Mouse (Mus musculus): ENCODE data around the gene Tmem131l. TPM values are rescaled to one million over a fixed set of nuclear protein-coding genes. Genes with fewer than 3 reads are reported as not detected.

Gene Tmem131l
- polyA plus RNA-seq, 1 experiment = 24.5 TPM

DNA sequence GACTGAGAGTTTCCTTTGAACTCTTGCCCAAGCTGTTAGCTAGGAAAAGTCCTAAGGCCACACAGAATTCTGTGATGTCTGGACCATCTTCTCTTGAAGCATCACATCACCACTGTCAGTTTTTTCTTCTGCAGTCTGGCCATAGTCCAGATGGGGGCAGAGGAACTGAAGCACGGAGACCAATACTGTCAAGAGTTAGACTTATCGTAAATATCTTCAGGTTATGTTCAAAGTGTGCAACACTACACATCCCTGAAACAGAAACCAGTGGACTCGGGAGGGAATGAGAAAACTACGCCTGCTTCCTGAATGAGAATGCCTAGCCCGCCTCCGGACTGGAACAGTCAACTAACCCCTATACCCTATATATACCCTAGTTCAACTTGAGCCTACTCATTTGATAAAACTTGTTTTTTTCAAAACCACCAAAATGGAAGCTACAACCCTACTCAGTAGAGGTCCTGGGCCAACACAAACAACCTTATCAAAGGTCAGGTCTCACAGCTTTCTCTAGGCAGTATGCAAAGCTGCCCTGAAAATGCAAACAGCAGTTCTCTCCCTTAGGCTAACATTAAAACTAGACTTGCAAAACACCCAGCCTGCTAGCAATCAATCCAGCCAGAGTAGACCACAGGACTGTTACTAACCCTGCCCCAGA lies 37.4 kb downstream of the Tmem131l start:
- Histone ChIP-seq H3K4me3 (replicated peaks; ENCODE audit: extremely low read depth, low read depth, low read length) (no peak overlapping the region), H3K4me1 (ENCODE audit: control insufficient read depth, insufficient read depth, low read length) (peaks cover 2% of the 10 kb centered on the region; the same call in 1 of the 2 replicates)
- 71% methylated on average over 6 of the region's 6 CpGs for WGBS
- no peak for TF ChIP-seq CTCF (IDR thresholded peaks at IDR 0.05; ENCODE audit: insufficient read depth, low read length)
- TF ChIP-seq POLR2A (IDR thresholded peaks at IDR 0.05; ENCODE audit: borderline replicate concordance, extremely low read depth, low read depth, low read length) = no peak
- no peak for DNase-seq

DNA sequence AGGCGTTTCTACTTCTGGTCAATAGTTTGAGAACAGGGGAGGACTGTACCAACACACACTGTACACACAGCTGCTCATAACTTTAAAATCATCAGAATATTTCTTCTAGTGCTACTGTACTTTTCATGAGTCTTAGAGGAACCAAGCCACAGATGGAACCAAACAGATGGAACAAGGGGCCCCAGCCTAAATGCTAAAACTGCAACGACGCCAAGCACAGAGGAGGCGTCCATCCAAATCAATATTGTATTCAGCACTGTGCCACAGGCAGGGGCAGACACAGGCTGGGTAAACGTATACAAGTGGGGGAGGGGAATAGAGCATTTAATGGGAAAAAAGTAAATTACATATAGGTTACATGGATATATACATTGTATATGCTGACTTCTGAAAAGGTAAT lies 42.4 kb downstream of the Tmem131l start:
- no peak for DNase-seq
- TF ChIP-seq POLR2A (IDR thresholded peaks at IDR 0.05; ENCODE audit: borderline replicate concordance, extremely low read depth, low read depth, low read length) = no peak
- no peak for TF ChIP-seq CTCF (IDR thresholded peaks at IDR 0.05; ENCODE audit: insufficient read depth, low read length)
- Histone ChIP-seq H3K4me1 (ENCODE audit: control insufficient read depth, insufficient read depth, low read length) (peaks cover 14% of the 10 kb centered on the region), H3K4me3 (replicated peaks; ENCODE audit: extremely low read depth, low read depth, low read length) (no peak overlapping the region)
- 60% methylated on average over 5 of the region's 5 CpGs for WGBS

DNA sequence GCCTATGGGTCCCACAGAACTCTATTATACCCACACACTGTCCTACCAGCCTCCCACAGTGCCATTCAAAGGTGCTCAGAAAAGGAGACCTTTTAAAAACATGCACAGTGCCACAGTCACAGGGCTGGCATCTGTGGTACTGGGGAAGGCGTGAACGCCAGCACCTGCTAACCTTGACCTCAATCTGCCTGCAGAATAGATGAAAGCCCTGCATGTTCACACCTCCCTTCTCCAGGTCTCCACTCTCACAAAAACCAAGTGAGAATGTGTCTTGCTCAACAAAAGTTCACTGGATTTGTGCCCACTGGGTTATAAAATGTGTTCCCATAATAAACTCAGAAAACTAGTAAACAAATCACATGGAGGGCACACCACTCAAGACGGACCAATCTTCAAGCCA lies 42.9 kb downstream of the Tmem131l start:
- Histone ChIP-seq H3K4me3 (replicated peaks; ENCODE audit: extremely low read depth, low read depth, low read length) (no peak overlapping the region), H3K4me1 (ENCODE audit: control insufficient read depth, insufficient read depth, low read length) (peaks cover 16% of the 10 kb centered on the region)
- DNase-seq = no peak
- TF ChIP-seq POLR2A (IDR thresholded peaks at IDR 0.05; ENCODE audit: borderline replicate concordance, extremely low read depth, low read depth, low read length) = no peak
- no peak for TF ChIP-seq CTCF (IDR thresholded peaks at IDR 0.05; ENCODE audit: insufficient read depth, low read length)
- WGBS = 75% methylated on average over 3 of the region's 3 CpGs

DNA sequence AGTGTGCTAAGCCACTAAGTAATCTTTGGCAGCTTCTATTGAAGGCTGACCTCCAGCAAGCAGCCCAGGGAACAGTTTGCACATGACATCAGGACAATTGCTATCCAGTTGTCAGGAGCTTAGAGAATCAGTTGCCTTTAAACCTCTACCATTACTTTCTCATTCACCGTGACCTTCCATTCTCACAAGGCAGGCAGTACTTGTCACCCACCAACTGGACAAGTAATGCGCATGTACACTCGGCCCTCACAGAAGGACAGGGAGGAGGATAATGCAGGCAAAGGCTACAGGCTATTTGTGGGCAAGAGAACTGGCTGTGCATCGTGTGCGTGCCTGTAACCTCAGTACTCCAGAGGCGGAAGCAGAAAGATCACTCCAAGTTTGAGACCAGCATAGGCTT lies 43.9 kb downstream of the Tmem131l start:
- DNase-seq = no peak

DNA sequence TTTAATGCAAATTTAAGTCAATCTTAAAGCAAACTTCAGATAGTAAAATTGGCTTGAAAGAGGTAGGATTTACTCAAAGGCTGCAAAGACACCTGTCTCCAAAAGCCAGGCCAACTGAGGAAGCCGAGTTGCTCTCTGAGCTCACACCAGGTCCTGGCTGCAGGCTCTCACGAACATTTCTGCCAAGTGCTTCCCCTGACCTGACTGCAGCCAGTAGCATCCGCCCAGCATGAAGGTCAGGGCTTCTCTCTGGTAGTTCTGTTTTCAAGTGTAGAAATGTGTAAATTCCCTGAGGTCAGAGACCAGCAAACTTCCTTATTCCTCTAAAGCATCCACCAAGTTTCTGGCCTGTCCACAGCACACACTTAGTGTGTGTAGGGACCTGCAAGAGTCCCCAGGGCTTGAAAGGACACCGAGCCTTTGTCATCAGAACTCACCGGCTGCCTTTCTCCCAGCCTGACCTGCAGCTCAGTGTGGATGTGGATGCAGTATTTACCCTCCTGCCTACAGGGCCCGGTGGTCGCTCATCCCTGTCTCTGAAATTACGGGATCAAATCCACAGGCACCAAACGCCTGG lies 44.6 kb downstream of the Tmem131l start:
- WGBS = 64% methylated on average over 9 of the region's 9 CpGs
- H3K4me1 ChIP-seq (ENCODE audit: control insufficient read depth, insufficient read depth, low read length) = peaks cover 16% of the 10 kb centered on the region
- DNase-seq = no peak
- TF ChIP-seq POLR2A (IDR thresholded peaks at IDR 0.05; ENCODE audit: borderline replicate concordance, extremely low read depth, low read depth, low read length) (no peak), CTCF (IDR thresholded peaks at IDR 0.05; ENCODE audit: insufficient read depth, low read length) (no peak)
- no peak overlapping the region for H3K4me3 ChIP-seq (replicated peaks; ENCODE audit: extremely low read depth, low read depth, low read length)

More for the DNA sequence above, 43.9 kb downstream of the Tmem131l start:
- TF ChIP-seq CTCF (IDR thresholded peaks at IDR 0.05; ENCODE audit: insufficient read depth, low read length) (no peak), POLR2A (IDR thresholded peaks at IDR 0.05; ENCODE audit: borderline replicate concordance, extremely low read depth, low read depth, low read length) (no peak)
- peaks cover 16% of the 10 kb centered on the region for H3K4me1 ChIP-seq (ENCODE audit: control insufficient read depth, insufficient read depth, low read length)
- no peak overlapping the region for H3K4me3 ChIP-seq (replicated peaks; ENCODE audit: extremely low read depth, low read depth, low read length)
- 89% methylated on average over 6 of the region's 6 CpGs for WGBS

DNA sequence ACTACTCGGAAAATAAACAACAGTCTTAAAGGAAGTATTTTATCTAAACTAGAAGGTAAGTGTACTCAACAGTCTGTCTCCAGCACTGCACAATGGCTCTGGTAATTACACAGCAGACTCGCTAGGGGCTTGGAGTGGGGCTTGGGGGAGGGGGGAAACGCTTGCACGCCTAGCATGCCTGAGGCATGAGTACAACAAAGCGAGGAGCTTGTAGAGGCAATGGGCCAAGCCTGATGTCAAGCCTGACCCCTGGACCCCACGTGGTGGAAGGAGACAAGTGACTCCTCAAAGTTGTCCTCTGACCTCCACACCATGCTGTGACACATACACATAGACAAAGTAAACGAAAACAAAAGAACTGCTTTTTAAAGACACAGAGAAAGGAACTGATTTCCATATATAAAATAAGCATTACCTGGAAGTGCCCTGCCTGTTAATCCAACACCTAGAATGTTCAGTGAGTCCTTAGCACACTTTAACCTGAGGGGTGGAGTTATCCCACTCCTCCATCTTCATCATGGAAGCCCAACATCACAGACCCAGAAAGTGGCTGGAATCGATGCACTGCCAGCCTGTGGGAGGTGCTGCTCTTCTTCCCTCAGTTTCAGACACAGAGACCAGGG lies 45.6 kb downstream of the Tmem131l start:
- DNase-seq = no peak
- TF ChIP-seq CTCF (IDR thresholded peaks at IDR 0.05; ENCODE audit: insufficient read depth, low read length) = 0 out of 2 replicates have a peak, but pooled peaks have one; percentile 19
- TF ChIP-seq POLR2A (IDR thresholded peaks at IDR 0.05; ENCODE audit: borderline replicate concordance, extremely low read depth, low read depth, low read length) = no peak
- Histone ChIP-seq H3K4me3 (replicated peaks; ENCODE audit: extremely low read depth, low read depth, low read length) (no peak overlapping the region), H3K4me1 (ENCODE audit: control insufficient read depth, insufficient read depth, low read length) (peaks cover 16% of the 10 kb centered on the region)
- 36% methylated on average over 8 of the region's 8 CpGs for WGBS

DNA sequence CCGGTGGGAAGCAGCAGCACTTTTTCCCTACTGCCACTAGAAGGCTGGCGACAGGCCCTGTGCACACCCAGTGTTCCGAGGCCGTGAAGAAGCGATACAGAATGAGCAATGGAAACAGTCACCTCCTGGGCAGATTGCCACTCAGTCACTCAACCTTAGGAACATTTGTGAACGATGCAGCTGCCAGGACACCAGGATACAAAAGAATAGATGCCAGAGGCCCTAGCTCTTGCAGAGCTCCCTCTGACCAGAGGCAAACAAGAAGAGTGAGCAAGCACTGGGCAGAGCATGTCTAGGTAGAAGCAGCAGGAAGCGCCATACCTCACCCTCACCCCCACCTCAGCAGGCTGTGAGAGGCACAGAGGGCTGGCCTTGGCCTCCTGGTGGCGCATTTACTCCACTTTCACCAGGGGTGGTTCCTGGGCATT lies 46.9 kb downstream of the Tmem131l start:
- no peak overlapping the region for H3K4me3 ChIP-seq (replicated peaks; ENCODE audit: extremely low read depth, low read depth, low read length)
- WGBS = 44% methylated on average over 8 of the region's 8 CpGs
- DNase-seq = peak; percentile 38
- peaks cover 17% of the 10 kb centered on the region for H3K4me1 ChIP-seq (ENCODE audit: control insufficient read depth, insufficient read depth, low read length)
- TF ChIP-seq POLR2A (IDR thresholded peaks at IDR 0.05; ENCODE audit: borderline replicate concordance, extremely low read depth, low read depth, low read length) = no peak
- 0 out of 2 replicates have a peak, but pooled peaks have one; percentile 8 for TF ChIP-seq CTCF (IDR thresholded peaks at IDR 0.05; ENCODE audit: insufficient read depth, low read length)

DNA sequence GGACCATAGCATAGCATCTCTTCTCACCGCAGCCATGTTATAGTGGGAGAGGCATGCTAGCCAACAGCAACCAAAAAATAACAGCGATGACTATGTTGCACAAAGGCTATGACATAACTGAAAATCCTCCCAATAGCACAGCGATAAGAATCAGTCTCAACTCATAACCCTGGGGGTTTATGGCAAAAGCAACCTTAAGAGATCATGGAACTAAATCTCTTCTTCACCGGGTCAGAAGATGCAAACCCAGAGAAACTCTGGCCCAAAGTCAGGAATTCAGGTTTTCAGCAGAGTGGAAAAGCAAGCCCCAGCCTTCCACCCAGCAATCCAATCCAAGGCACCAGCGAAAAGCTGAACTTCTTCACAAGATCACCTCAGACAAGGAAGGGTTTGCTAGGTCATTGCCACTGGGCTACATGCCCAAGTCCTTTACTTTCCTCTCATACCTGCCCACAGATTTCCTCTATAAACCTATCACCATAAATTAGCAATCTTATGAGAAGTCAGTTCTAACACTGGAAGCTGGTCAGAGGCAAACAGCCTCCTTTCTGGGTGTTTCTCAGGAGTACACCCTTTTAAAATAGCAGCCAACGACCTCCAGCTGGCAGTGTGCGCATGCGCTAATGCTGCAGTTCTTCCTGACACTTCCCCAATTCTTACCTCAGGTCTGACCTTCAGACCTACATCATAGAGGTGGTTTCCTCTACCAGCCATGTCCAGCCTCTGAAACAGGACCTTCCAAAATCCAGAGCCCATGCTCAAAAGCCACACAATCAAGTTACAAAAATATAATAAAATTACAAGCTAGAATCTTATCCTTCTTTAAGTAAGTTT lies 48.1 kb downstream of the Tmem131l start:
- no peak overlapping the region for H3K4me3 ChIP-seq (replicated peaks; ENCODE audit: extremely low read depth, low read depth, low read length)
- TF ChIP-seq POLR2A (IDR thresholded peaks at IDR 0.05; ENCODE audit: borderline replicate concordance, extremely low read depth, low read depth, low read length) (no peak), CTCF (IDR thresholded peaks at IDR 0.05; ENCODE audit: insufficient read depth, low read length) (no peak)
- H3K4me1 ChIP-seq (ENCODE audit: control insufficient read depth, insufficient read depth, low read length) = peaks cover 18% of the 10 kb centered on the region
- DNase-seq = no peak
- WGBS = 82% methylated on average over 8 of the region's 8 CpGs

DNA sequence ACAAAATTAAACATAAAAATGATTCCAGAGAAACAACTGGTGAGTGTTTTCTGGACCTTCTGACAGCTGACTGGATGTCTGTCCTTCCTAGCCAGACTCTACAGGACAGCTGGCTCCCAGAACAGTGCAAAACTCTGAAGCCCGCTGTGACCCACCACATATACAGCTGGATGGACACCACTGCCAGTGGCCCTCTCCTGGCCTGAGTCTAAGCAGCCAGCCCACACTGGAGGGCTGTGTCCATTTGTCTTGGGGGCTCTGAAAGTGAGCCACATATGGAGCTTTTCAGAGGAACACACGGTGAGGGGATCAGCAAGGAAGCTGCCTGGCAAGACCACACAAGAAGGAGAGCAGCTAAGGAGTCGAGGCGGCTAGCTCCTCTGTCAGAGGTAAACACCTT lies 51.8 kb downstream of the Tmem131l start:
- no peak for TF ChIP-seq POLR2A (IDR thresholded peaks at IDR 0.05; ENCODE audit: borderline replicate concordance, extremely low read depth, low read depth, low read length)
- no peak for TF ChIP-seq CTCF (IDR thresholded peaks at IDR 0.05; ENCODE audit: insufficient read depth, low read length)
- DNase-seq = no peak
- Histone ChIP-seq H3K4me3 (replicated peaks; ENCODE audit: extremely low read depth, low read depth, low read length) (no peak overlapping the region), H3K4me1 (ENCODE audit: control insufficient read depth, insufficient read depth, low read length) (peaks cover 12% of the 10 kb centered on the region)
- 37% methylated on average over 4 of the region's 4 CpGs for WGBS

All from lung, adult 2 months (tissue).